ENCODE assay signal across 8 mouse cellular contexts in genomic region chr19:8713306-8713996, GRCm38 (mm10). TPM values are rescaled to one million over a fixed set of nuclear protein-coding genes. Genes with fewer than 3 reads are reported as not detected.
DNase-seq lines count a peak whose midpoint lies in the region; ATAC-seq and TF ChIP-seq lines count a peak whose summit lies in the region.

No protein-coding gene starts in this region.

- TF ChIP-seq CTCF in lung, postnatal 0 days (IDR thresholded peaks at IDR 0.05): peak; percentile 90

- no peaks in the 10 kb centered on the region for H3K9me3 ChIP-seq in hindbrain, embryonic 11.5 days (ENCODE audit: control insufficient read depth, low read length)
- no peaks in the 10 kb centered on the region for H3K9me3 ChIP-seq in lung, postnatal 0 days (ENCODE audit: low read length)

- WGBS in hindbrain, embryonic 11.5 days: under 1% methylated on average over 47 of the region's 51 CpGs
- under 1% methylated on average over 47 of the region's 51 CpGs for whole genome bisulfite sequencing in lung, postnatal 0 days

- peak overlapping the region; percentile 48 for H3K4me2 ChIP-seq in hindbrain, embryonic 11.5 days (replicated peaks; ENCODE audit: low read depth, low read length)
- H3K4me2 ChIP-seq in lung, postnatal 0 days (replicated peaks; ENCODE audit: low read depth, low read length): peak overlapping the region; percentile 59

- TF ChIP-seq EP300 in lung, postnatal 0 days (IDR thresholded peaks at IDR 0.05): no peak

- H3K36me3 ChIP-seq in hindbrain, embryonic 11.5 days (ENCODE audit: control insufficient read depth, insufficient read depth, low read length): no peaks in the 10 kb centered on the region; the same call in 1 of the 2 replicates
- peaks cover 21% of the 10 kb centered on the region for H3K36me3 ChIP-seq in lung, postnatal 0 days (ENCODE audit: insufficient read depth, low read length)

- no peaks in the 10 kb centered on the region for H3K27me3 ChIP-seq in hindbrain, embryonic 11.5 days (ENCODE audit: control insufficient read depth, insufficient read depth, low read length)
- H3K27me3 ChIP-seq in lung, postnatal 0 days (replicated peaks; ENCODE audit: insufficient read depth, low read length): no peaks in the 10 kb centered on the region

- peak; percentile 84 for DNase-seq in MN1 (ENCODE audit: low spot score)
- peak; percentile 91 for DNase-seq in cerebellum, adult 9-10 months
- peak; percentile 83 to 96 for DNase-seq in frontal cortex, adult 2 months (ENCODE audit: extremely low spot score in 1 of 2, low spot score in 1 of 2)
- peak; percentile 92 for DNase-seq in hindbrain, embryonic 11.5 days (ENCODE audit: low spot score)
- DNase-seq in layer of hippocampus, postnatal 10 days (ENCODE audit: low spot score in 2 of 2): peak; percentile 94 to 97
- DNase-seq in lung, postnatal 0 days (ENCODE audit: low spot score): peak; percentile 95
- DNase-seq in ovary, postnatal 10 days (ENCODE audit: low spot score): peak; percentile 89
- peak; percentile 92 for DNase-seq in thymus, postnatal 0 days (ENCODE audit: low spot score)

- peak overlapping the region; percentile 81 for H3K9ac ChIP-seq in hindbrain, embryonic 11.5 days (ENCODE audit: low read depth, low read length)
- H3K9ac ChIP-seq in lung, postnatal 0 days (replicated peaks; ENCODE audit: low read depth): peak overlapping the region; percentile 88

- H3K4me3 ChIP-seq in hindbrain, embryonic 11.5 days (ENCODE audit: low read depth, low read length): peak overlapping the region; percentile 75
- H3K4me3 ChIP-seq in lung, postnatal 0 days (ENCODE audit: low read depth, low read length): peak overlapping the region; percentile 99

- ATAC-seq in hindbrain, embryonic 11.5 days (ENCODE audit: low FRiP score): peak; percentile 96
- ATAC-seq in lung, postnatal 0 days: peak; percentile 88

- H3K4me1 ChIP-seq in hindbrain, embryonic 11.5 days (replicated peaks; ENCODE audit: control insufficient read depth, insufficient read depth, low read length): 0 out of 2 replicates have a peak, but pooled peaks cover 5% of the 10 kb centered on the region
- peaks cover 21% of the 10 kb centered on the region; the same call in 1 of the 2 replicates for H3K4me1 ChIP-seq in lung, postnatal 0 days (ENCODE audit: insufficient read depth, low read depth, low read length)

- peak overlapping the region; percentile 87 for H3K27ac ChIP-seq in hindbrain, embryonic 11.5 days (ENCODE audit: low read depth, low read length)
- peak overlapping the region; percentile 94 for H3K27ac ChIP-seq in lung, postnatal 0 days (ENCODE audit: low read length)

RNA-seq across cellular contexts. Expression of gene Slc3a2, which starts 9.7 kb away (rescaled TPM):
- polyA plus RNA-seq in frontal cortex, adult 2 months (2012; rRNA removed): 183 and 188 TPM in 2 replicates
- 123 and 136 TPM in 2 replicates for polyA plus RNA-seq in hindbrain, embryonic 11.5 days (2014; fragmentation: Nextera tagmentation; extraction: Ambion mirVana)
- 100 to 1,000 TPM; 198 to 212 TPM for total RNA-seq in layer of hippocampus, postnatal 10 days (2021)
- 91.8 and 97.9 TPM in 2 replicates for polyA plus RNA-seq in lung, postnatal 0 days (2015; fragmentation: Nextera tagmentation; extraction: Ambion mirVana)
- polyA plus RNA-seq in thymus, postnatal 0 days (2015; fragmentation: Nextera tagmentation; extraction: Ambion mirVana): 122 and 131 TPM in 2 replicates

RNA-seq across cellular contexts. Expression of gene Wdr74, which starts 22.2 kb away (rescaled TPM):
- polyA plus RNA-seq in frontal cortex, adult 2 months (2012; rRNA removed): 48.9 and 49.2 TPM in 2 replicates
- polyA plus RNA-seq in hindbrain, embryonic 11.5 days (2014; fragmentation: Nextera tagmentation; extraction: Ambion mirVana): 83.6 and 87.1 TPM in 2 replicates
- 10 to 100 TPM; 52.6 to 53.3 TPM for total RNA-seq in layer of hippocampus, postnatal 10 days (2021)
- polyA plus RNA-seq in lung, postnatal 0 days (2015; fragmentation: Nextera tagmentation; extraction: Ambion mirVana): 45.3 and 48.7 TPM in 2 replicates
- 101 and 103 TPM in 2 replicates for polyA plus RNA-seq in thymus, postnatal 0 days (2015; fragmentation: Nextera tagmentation; extraction: Ambion mirVana)

RNA-seq across cellular contexts. Expression of gene 1700092M07Rik, which starts 27.1 kb away (rescaled TPM):
- polyA plus RNA-seq in frontal cortex, adult 2 months (2012; rRNA removed): 0.34 and 0.92 TPM in 2 replicates
- polyA plus RNA-seq in hindbrain, embryonic 11.5 days (2014; fragmentation: Nextera tagmentation; extraction: Ambion mirVana): 1.6 and 2.6 TPM in 2 replicates
- 1 to 10 TPM; 1.4 to 1.8 TPM for total RNA-seq in layer of hippocampus, postnatal 10 days (2021)
- polyA plus RNA-seq in lung, postnatal 0 days (2015; fragmentation: Nextera tagmentation; extraction: Ambion mirVana): 0.75 and 0.82 TPM in 2 replicates
- 0.79 and 0.84 TPM in 2 replicates for polyA plus RNA-seq in thymus, postnatal 0 days (2015; fragmentation: Nextera tagmentation; extraction: Ambion mirVana)

RNA-seq across cellular contexts. Expression of gene Stx5a, which starts 27.8 kb away (rescaled TPM):
- 111 and 130 TPM in 2 replicates for polyA plus RNA-seq in frontal cortex, adult 2 months (2012; rRNA removed)
- polyA plus RNA-seq in hindbrain, embryonic 11.5 days (2014; fragmentation: Nextera tagmentation; extraction: Ambion mirVana): 100 and 111 TPM in 2 replicates
- total RNA-seq in layer of hippocampus, postnatal 10 days (2021): 10 to 100 TPM; 61.9 to 64.8 TPM
- polyA plus RNA-seq in lung, postnatal 0 days (2015; fragmentation: Nextera tagmentation; extraction: Ambion mirVana): 130 and 143 TPM in 2 replicates
- polyA plus RNA-seq in thymus, postnatal 0 days (2015; fragmentation: Nextera tagmentation; extraction: Ambion mirVana): 108 and 114 TPM in 2 replicates

RNA-seq across cellular contexts. Expression of gene Nxf1, which starts 43.4 kb away (rescaled TPM):
- 128 and 139 TPM in 2 replicates for polyA plus RNA-seq in frontal cortex, adult 2 months (2012; rRNA removed)
- polyA plus RNA-seq in hindbrain, embryonic 11.5 days (2014; fragmentation: Nextera tagmentation; extraction: Ambion mirVana): 213 and 224 TPM in 2 replicates
- 10 to 100 TPM; 72.7 to 79.7 TPM for total RNA-seq in layer of hippocampus, postnatal 10 days (2021)
- polyA plus RNA-seq in lung, postnatal 0 days (2015; fragmentation: Nextera tagmentation; extraction: Ambion mirVana): 88.8 and 89.7 TPM in 2 replicates
- 182 and 200 TPM in 2 replicates for polyA plus RNA-seq in thymus, postnatal 0 days (2015; fragmentation: Nextera tagmentation; extraction: Ambion mirVana)

Comparison
In these comparisons a context has a peak if more than half of its experiments do, and no peak if none do; other contexts are left out.
1. Peak in every context shown above with its lines: DNase-seq, ATAC-seq, H3K4me3 ChIP-seq and H3K27ac ChIP-seq.